Mouse (Mus musculus) MEL-GATA-1-ER (cell line): ENCODE results near the gene Myzap.

ENCODE experiments used
- DNase-seq: peaks from one replicate; pipeline ENCODE4 v3.0.0-alpha.2; 2012; ENCODE audit warnings: low read depth; ENCODE audit errors: extremely low read depth

Myzap gene

DNA sequence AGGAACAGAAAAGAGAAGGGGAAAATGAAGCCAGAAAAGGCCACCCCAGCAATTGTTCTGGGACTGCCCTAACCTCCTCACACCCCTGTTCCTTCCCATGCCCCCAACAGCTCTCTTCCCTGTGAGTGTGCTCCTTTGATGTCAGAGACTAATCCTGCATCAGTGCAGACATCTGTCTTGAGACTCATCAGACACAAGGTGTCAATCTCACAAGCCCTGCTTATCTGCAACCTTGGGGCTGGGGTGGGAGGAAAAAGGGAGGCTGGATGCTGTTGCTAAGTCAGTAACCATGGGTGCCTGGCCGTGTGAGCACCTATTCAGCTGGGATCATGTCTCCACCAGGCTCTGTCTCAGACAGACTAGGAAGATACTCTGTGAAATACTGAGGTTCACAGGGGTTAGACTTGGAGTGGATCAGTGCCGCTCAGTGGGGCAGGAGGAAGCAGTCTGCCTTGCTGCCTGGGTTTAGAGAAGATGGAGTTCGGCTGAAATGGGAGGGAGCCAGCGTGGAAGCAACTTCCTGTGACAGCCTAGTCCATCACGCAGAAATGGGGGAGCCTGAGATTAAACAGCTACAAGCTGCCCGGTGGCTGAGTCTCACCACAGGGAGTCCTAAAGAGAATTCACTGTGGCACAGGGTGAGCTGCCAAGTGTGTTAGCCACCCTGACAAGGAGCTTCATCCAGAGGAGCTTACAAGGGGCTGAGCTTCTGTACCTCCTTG, 12.9 kb upstream of the Myzap start:
- no peak for DNase-seq

DNA sequence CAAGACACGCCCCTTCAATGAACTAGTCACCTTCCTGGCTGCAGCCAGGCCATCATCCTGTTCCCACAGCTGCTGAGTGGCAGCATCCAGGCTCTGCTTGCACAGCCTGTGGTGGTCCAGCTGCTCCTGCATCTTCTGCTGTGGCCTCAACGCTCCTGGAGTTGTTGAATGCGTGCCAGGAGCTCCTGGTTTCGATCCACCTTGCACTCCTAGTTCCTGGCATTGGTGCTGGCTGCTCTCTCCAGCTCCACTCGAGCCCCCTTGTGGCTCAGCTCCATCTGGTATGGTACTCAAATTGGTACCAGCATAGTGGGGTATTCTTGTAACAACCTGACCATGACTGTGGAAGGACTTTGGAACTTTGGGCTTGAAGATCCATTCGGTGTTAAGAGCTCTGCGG, 7.7 kb upstream of the Myzap start:
- DNase-seq = no peak

DNA sequence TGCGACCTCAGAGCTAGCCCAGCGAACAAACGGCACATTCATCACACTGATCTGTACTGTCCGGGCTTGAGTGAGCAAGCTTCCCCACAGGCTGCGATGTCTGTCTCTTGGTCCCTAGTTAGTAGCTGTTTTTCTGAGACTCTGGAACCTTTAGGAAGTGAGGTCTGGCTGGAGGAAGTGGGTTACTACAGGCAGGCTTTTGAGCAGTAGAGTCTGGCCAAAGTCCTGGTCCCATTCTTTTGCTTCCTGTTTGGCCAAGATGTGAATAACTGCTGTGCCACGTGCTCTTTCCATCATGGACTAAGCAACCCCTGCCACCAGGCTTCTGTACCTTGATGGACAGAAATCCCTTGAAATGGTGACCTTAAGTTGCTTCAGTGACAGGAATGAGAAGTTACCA, 4.7 kb upstream of the Myzap start:
- no peak for DNase-seq

DNA sequence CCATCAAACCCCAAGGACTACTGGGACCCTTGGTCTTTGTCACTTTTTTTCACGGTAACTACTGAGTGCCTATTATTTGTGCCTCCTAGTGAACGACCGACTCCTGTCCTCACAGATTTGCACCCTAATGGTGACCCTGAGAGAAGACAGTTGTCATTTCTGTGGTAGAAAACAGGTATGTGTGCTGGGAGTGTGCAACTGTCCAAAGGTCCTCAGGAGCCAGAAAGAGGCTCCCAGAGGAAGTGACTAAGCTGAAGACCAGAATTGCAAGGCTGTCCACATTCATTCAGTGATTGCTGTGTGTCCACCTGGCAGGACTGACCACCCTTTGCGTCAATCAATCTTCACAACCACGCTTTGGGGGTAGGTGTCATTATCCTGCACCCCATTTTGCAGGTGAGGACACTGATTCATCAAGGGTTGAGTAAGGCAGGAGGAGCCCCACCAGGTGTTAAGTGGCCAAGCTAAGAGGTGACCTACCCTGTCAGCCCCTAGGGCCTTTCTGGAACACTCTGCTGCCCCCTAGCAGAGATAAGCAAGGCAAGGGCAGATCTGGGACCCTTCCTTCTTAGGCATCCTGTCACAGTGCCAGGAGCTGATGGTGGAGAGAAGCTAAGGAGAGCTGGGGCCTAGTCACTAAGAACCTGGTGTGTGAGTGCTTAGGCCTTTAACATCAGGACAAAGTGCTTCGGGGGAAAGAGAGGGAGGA, 571 bp upstream of the Myzap start:
- no peak for DNase-seq

DNA sequence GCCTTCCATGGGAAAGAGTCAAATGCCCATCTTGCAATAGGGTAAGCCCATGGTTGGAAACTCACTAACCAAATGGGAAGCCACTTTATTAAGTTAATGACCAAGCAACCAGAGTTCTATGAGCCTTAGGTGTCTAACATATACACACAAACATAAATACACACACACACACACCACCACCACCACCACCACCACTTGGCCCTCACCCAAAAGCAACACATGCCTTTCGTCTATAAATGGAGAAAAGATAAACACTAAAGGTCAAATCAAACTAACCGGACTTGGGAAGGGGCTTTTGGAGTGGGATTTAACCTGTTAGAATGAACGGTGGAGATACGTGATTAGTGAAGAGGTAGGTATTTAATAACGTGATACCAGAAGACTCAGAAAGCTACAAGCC, 1.1 kb downstream of the Myzap start:
- no peak for DNase-seq

DNA sequence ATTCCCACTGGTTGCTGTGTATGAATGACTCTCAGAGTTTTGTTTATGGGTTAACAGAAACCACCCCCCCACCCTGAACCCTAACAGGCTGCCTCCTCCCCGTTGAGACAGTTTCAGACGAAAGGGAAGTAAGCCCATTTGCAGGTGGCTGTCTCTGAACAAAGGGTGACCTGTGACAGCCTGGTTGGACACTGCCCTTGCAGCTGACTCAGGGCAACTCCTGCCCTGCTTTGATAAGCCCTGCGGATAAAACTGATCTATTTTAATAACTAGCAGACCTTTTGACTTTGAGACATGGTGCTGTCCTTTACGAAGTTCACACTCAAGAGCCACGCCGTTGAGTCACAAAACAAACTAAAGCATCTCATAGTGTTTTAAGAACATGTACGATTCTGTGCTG, 2.4 kb downstream of the Myzap start:
- no peak for DNase-seq

- DNase-seq = no peak
Observed at GRCm38 (mm10) chr9:71588930-71589592, 3.1 kb downstream of the Myzap start.

GRCm38 (mm10) chr9:71586408-71586807, 5.8 kb downstream of the Myzap start:
- no peak for DNase-seq

DNA sequence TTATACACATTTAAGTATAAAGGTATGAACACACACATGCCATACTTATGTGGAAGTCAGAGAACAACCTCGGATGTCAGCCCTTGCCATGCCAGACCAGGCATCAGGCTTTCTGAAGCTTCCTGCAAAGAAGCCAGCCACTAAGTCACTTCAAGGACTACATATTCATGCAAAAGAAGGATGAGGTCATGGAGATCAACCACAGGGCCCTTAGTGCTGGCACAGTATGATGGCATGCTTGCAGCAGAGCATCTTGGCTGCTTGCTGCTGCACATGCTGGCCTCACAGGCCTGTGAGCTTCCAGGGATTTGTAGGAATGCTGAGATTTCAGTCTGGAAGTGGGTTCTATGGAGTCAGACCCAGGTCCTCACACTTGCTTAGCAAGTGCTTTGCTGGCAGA, 9.4 kb downstream of the Myzap start:
- no peak for DNase-seq

DNA sequence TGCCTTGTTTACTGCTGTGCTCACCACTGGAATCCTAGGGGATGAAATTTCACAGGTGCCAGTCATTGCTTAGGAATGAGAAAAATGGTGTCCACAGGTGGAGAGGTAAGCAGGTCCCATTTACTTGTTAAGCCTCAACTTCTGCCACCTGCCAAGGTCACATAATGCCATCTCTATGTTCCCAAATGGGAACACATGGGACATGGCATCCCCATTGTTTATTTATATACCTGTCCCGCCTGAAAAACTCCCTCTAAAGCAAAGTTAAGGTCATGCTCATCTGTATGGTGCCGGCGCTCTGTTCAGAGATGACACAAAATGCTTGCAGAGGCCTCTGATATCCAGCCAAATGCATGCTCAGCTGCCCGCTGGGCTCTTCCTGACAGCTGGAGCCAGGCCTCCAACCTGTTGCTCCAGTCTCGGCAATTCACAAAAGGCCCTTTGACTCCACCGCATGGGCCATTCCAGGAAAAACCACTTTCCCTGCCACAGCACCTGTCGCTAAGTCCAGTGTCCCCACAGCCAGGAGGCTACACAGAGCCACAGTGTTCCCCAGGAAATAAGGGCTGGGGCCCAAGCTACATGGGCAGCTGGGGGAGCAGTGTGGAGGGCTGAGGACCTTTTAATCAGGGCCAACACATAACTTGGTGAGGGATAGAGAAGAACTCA, 13.1 kb downstream of the Myzap start:
- no peak for DNase-seq

- no peak for DNase-seq
Observed at GRCm38 (mm10) chr9:71574440-71574839, 17.7 kb downstream of the Myzap start.

DNA sequence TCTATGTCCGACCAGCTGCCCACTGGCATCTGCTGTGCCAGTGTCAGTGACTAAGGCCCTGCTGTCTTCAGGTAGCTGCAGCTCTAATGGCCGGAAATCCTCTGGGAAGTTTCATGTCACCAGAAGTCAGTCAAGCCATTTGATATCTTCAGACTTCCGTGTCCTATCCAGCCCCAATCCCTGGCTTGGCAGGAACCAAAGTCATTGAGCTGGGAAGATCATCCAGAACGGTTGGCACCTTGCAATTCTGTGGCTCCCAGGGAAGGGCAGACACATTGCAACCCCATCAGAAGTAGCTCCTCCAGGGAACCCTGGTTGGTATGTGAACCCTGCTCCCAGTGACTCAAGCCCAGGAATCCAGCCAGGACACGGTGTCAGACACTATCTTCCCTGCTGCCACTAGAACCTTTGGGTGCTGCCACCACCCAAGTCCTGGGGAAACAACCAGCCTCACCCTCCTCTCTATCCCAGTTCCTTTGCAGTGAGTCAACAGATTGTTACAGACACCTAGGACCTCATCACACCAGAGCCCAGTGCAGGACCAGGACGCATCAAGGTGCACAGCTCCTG, 18.3 kb downstream of the Myzap start:
- no peak for DNase-seq

DNA sequence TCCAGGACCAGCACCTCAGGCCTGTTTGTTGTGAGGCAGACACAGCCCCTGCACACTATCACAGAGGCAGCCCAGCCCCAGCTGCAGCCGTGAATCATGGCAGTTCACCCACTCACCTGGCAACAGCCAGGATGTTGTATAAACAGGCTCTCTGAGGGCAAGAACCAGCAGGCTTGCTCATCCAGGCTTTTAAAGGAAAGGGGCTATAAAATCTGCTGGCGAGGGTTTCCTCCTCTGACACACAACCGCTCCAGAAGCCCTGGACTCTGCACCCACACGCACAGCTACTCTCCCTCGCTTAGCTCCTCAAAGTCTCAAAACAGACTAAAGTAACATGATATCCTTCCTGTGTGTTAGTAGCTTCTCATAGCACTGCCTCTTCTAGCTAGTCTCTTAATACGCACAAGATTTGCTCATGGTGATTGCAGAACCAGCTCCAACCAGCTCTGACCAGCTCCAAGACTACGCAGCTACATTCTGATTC, 21.0 kb downstream of the Myzap start:
- DNase-seq = no peak

GRCm38 (mm10) chr9:71570170-71570569, 22.0 kb downstream of the Myzap start:
- no peak for DNase-seq

- DNase-seq = no peak
Observed at GRCm38 (mm10) chr9:71568323-71568942, 23.7 kb downstream of the Myzap start.

DNA sequence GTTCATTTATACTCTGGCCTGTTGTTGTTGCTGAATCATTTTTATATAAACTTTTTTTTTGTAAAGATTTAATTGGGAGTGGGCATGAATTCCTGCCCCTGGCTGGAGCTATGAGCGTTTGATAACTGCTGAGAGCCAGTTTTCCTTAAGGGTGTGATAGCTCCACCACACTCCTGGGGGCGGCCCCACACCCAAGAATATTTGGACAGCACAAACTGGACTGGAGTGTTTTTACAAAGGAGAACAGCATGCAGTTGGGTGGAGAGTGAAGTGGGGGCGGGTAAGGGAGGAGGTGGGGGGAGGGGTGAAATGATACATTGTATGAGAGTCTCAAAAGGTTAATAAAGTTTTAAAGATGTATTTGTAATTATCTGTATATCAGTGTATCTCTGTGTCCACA, 24.8 kb downstream of the Myzap start:
- DNase-seq = no peak

DNA sequence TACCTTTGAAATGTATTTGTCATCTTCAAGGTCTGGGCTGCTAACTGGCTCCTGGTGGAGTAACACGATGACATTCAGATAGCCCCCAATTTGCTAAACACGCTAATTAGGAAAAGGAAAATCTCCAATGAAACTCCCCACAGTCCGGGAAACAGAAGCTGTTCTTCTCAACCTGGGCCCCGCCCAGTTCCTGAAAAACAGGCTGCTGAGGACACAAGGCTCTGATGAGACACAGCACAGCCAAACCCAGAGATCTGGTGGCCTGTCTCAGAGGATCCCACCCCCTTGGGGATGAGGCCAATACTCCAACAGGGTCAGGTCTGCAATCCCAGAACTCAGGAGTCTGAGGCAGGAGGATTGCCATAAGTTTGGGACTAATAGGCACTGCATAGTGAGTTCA, 25.4 kb downstream of the Myzap start:
- DNase-seq = no peak

DNA sequence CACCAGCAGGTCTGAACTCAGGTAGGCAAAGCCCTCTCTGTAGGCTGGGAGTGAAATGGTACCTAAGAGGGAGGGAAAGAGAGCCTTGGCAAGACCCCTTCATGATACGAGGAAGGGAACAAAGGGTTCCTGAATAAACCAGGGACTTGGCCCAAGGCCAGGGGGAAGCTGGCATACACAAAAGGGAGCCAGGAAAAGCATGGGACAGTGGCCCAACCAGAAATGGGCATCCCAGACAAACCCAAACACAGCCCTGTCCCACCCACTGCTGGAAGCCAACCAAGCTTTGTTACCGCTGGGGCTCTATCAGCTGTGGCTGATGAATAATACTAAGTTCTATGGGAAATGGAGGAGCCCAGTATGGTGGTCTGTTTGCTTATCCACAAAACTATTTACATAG, 34.4 kb downstream of the Myzap start:
- DNase-seq = no peak

DNA sequence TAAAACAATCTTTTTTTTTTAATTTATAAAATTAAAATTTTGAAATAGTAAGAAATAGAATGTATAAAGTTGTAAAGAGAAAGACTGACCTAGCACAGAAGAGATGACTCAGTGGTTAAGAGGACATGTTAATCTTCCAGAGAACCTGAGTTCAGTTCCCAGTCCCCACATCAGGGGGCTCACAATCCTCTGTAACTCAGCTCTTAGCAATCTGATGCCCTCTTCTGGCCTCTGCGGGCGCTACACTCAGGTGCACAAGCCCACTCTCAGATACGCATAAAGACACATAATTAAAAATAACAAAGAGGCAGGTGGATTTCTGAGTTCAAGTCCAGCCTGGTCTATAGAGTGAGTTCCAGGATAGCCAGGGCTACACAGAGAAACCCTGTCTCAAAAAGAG, 38.2 kb downstream of the Myzap start:
- no peak for DNase-seq

DNA sequence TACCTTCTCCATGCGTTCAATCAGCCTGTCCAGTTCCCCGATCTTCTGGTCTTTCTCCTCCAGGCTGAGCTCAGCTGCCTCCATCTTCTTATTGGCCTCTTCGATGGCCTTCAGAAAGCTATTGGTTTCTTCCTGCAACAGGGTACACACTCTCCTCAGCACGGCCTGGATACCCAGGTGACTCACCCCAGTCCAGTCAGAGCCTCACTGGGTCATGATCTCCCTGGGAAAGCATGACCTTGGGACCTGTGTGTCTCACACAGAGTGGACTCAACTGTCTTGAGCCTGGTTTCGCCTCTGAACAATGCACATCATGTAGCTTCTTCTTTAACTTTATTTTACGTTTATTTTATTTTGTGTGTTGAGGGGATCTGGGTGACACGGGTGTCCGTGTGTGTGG, 42.0 kb downstream of the Myzap start:
- DNase-seq = no peak

- no peak for DNase-seq
Observed at GRCm38 (mm10) chr9:71547704-71548275, 44.4 kb downstream of the Myzap start.
